Mouse (Mus musculus) embryonic fibroblast, embryonic 13.5 days (primary cell): ENCODE measurements around the gene Apob. TPM values are rescaled to one million over a fixed set of nuclear protein-coding genes. Genes with fewer than 3 reads are reported as not detected.

ENCODE experiments used
- H3K27ac ChIP-seq: 2 replicates; pipeline ENCODE4 v1.5.1; 2012; ENCODE audit warnings: low read length, control low read depth, inconsistent platforms; ENCODE audit not compliant: insufficient read depth
- H3K4me1 ChIP-seq: 2 replicates; pipeline ENCODE4 v1.6.1; 2011; ENCODE audit warnings: low read length; ENCODE audit not compliant: control insufficient read depth, insufficient read depth
- H3K4me3 ChIP-seq: 2 replicates; pipeline ENCODE4 v1.5.1; 2011; ENCODE audit warnings: mild to moderate bottlenecking, control low read depth, low read length; ENCODE audit not compliant: insufficient read depth
- CTCF ChIP-seq: IDR thresholded peaks from 2 replicates; pipeline ENCODE4 v1.5.1; 2011; ENCODE audit warnings: mild to moderate bottlenecking, control low read depth, low read length, moderate library complexity, borderline replicate concordance; ENCODE audit not compliant: insufficient read depth
- polyA plus RNA-seq: library from polyadenylated mRNA; stranded (reverse); fragments of >200 nt; gene quantifications from 2 replicates; pipeline ENCODE4 v1.2.4, GENCODE M21; 2011; ENCODE audit warnings: low read depth; ENCODE audit not compliant: missing spikeins, insufficient read length

Apob gene
- polyA plus RNA-seq, 1 experiment: 0.25 TPM

DNA sequence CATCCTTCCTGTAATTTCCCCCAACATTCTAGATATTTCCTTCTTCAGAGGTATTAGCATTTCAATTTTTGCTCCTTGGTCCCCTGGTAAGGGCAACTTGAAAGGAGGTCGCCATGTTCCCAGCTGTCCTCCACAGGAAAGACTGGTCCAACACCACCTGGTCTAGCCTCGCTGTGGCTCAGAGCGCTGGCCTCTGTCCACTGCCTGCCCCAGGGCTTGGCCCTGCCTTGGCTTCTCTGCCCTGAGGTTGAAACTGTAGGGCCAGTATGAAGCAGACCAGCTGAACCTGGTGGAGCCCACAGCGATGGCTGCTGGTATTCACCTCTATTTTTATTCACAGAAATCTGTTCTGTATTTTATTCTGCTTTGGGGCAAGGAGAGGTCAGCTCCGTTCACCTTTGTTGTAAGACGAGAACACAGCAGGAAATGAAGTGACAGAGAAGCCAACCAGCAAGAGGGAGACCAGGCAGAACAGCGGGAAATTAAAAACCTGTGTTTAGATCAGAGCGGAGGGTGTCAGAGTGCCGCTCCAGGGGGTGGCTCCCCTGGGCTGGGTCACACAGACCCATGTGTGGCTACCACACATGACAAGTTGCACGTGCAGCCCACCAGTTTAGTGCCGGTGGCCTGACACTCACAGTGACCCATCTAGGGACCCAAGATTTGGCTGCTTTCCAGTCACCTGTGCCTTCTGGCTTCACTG lies 86.1 kb downstream of the Apob start:
- TF ChIP-seq CTCF: no peak
- Histone ChIP-seq H3K27ac (no peak overlapping the region), H3K4me1 (no peaks in the 10 kb centered on the region), H3K4me3 (no peak overlapping the region)

Other genes with a start within 250 kb of the Apob start
- 55.2 and 71.1 TPM in 2 replicates for gene Ldah, start 230.5 kb downstream of the Apob start, polyA plus RNA-seq